ENCODE assay signal across 8 mouse cellular contexts in genomic region chr4:107802450-107803331, GRCm38 (mm10). TPM values are rescaled to one million over a fixed set of nuclear protein-coding genes. Genes with fewer than 3 reads are reported as not detected.
DNase-seq lines count a peak whose midpoint lies in the region; ATAC-seq lines count a peak whose summit lies in the region.

No protein-coding gene starts in this region.

- peak; percentile 21 for ATAC-seq in hindbrain, embryonic 13.5 days (ENCODE audit: low FRiP score)
- ATAC-seq in lung, embryonic 15.5 days (ENCODE audit: borderline replicate concordance, extremely low read depth, low FRiP score, low TSS enrichment), result 0 out of 2 replicates have a peak, but pooled peaks have one; percentile 4

- H3K9me3 ChIP-seq in hindbrain, embryonic 13.5 days, result no peaks in the 10 kb centered on the region
- no peaks in the 10 kb centered on the region for H3K9me3 ChIP-seq in lung, embryonic 15.5 days

- H3K27me3 ChIP-seq in hindbrain, embryonic 13.5 days, result peaks cover 6% of the 10 kb centered on the region; the same call in 1 of the 2 replicates
- peaks cover 54% of the 10 kb centered on the region for H3K27me3 ChIP-seq in lung, embryonic 15.5 days

- H3K4me1 ChIP-seq in hindbrain, embryonic 13.5 days (replicated peaks), result peaks cover 58% of the 10 kb centered on the region
- H3K4me1 ChIP-seq in lung, embryonic 15.5 days, result peaks cover 22% of the 10 kb centered on the region

- H3K4me2 ChIP-seq in hindbrain, embryonic 13.5 days, result peak overlapping the region; percentile 95
- peak overlapping the region; percentile 100 for H3K4me2 ChIP-seq in lung, embryonic 15.5 days

- peak overlapping the region; percentile 98 for H3K9ac ChIP-seq in hindbrain, embryonic 13.5 days
- H3K9ac ChIP-seq in lung, embryonic 15.5 days, result peak overlapping the region; percentile 47

- WGBS in hindbrain, embryonic 13.5 days, result under 1% methylated on average over 59 of the region's 65 CpGs
- WGBS in lung, embryonic 15.5 days, result under 1% methylated on average over 65 of the region's 65 CpGs

- peak overlapping the region; percentile 85 for H3K4me3 ChIP-seq in hindbrain, embryonic 13.5 days
- H3K4me3 ChIP-seq in lung, embryonic 15.5 days, result peak overlapping the region; percentile 67

- intact Hi-C loops in left cerebral cortex, postnatal 4 days (cut with DNase I), result loop anchor here (2.0 to 5.0 kb wide), 2 partner anchors 35 to 64 kb away; no protein-coding TSS in a partner anchor

- H3K27ac ChIP-seq in hindbrain, embryonic 13.5 days, result peak overlapping the region; percentile 98
- no peak overlapping the region for H3K27ac ChIP-seq in lung, embryonic 15.5 days

- peaks cover 17% of the 10 kb centered on the region for H3K36me3 ChIP-seq in hindbrain, embryonic 13.5 days
- H3K36me3 ChIP-seq in lung, embryonic 15.5 days, result no peaks in the 10 kb centered on the region

- DNase-seq in left cerebral cortex, postnatal 4 days, result peak; percentile 38
- no peak for DNase-seq in left cerebral cortex, adult 8-10 months (ENCODE audit: low spot score in 2 of 2)
- DNase-seq in NIH3T3 (ENCODE audit: low read depth), result peak; percentile 45
- DNase-seq in embryo, embryonic 9.5 days (ENCODE audit: extremely low spot score), result peak; percentile 60
- peak; percentile 32 for DNase-seq in spleen, adult 12 weeks (ENCODE audit: low spot score)
- no peak for DNase-seq in frontal cortex, adult 2 months (ENCODE audit: extremely low spot score in 1 of 2, low spot score in 1 of 2)

RNA-seq across cellular contexts. Expression of gene Lrp8, which starts 0.6 kb away (rescaled TPM):
- total RNA-seq in left cerebral cortex, postnatal 4 days (2021), result 100 to 1,000 TPM; 207 to 215 TPM
- total RNA-seq in left cerebral cortex, adult 8-10 months (2022), result 10 to 100 TPM; 79.9 to 98.4 (median 85.1) TPM
- polyA plus RNA-seq in hindbrain, embryonic 13.5 days (2015; fragmentation: Nextera tagmentation; extraction: Ambion mirVana), result 38.4 and 41.7 TPM in 2 replicates
- polyA plus RNA-seq in lung, embryonic 15.5 days (2015; fragmentation: Nextera tagmentation; extraction: Ambion mirVana), result 1.1 and 1.2 TPM in 2 replicates
- polyA plus RNA-seq in frontal cortex, adult 2 months (2012; rRNA removed), result 73.0 and 77.6 TPM in 2 replicates

Comparison
In these comparisons a context has a peak if more than half of its experiments do, and no peak if none do; other contexts are left out.
1. DNase-seq: peak in left cerebral cortex, postnatal 4 days (single experiment), NIH3T3 (single experiment), embryo, embryonic 9.5 days (single experiment) and spleen, adult 12 weeks (single experiment); none in left cerebral cortex, adult 8-10 months (0 of 2) and frontal cortex, adult 2 months (0 of 2).
2. RNA of gene Lrp8, which starts 0.6 kb away (polyA plus RNA-seq): 73.0 to 77.6 TPM in frontal cortex, adult 2 months and 38.4 to 41.7 TPM in hindbrain, embryonic 13.5 days; 1.1 to 1.2 TPM in lung, embryonic 15.5 days; every median in the first group is over 10 times any median in the second.